Mouse (Mus musculus) c-Kit-negative CD71-positive TER-119-positive erythroid progenitor cells, embryonic 14.5 days (primary cell): ENCODE results near the gene Fkbp11.
"Not testable (repeated sequence)": the region's sequence is repeated elsewhere in the genome, so short reads cannot be mapped to it uniquely, and the experiment has no call there.

Experiments used
- DNase-seq: peaks from one replicate; pipeline ENCODE4 v3.0.0-alpha.2; 2013; ENCODE audit warnings: low read depth, low spot score

Gene Fkbp11

GRCm38 (mm10) chr15:98727443-98728321 lies at the start of gene Fkbp11:
Fkbp11 (minus strand) TSS chr15:98728198.
- DNase-seq, result no peak

GRCm38 (mm10) chr15:98777762-98778161 lies 49.8 kb upstream of the Fkbp11 start, which contains the start of gene Wnt10b:
Wnt10b (minus strand) TSS chr15:98778150.
- no peak for DNase-seq

- DNase-seq, result no peak
Measured at GRCm38 (mm10) chr15:98777005-98777616, 49.1 kb upstream of the Fkbp11 start.

- no peak for DNase-seq
Measured at GRCm38 (mm10) chr15:98776280-98777004, 48.4 kb upstream of the Fkbp11 start.

GRCm38 (mm10) chr15:98775533-98775932 lies 47.5 kb upstream of the Fkbp11 start:
- DNase-seq, result no peak

- DNase-seq, result no peak
Measured at GRCm38 (mm10) chr15:98774096-98774495, 46.1 kb upstream of the Fkbp11 start.

- no peak for DNase-seq
Measured at GRCm38 (mm10) chr15:98772511-98773211, 44.7 kb upstream of the Fkbp11 start.

- DNase-seq, result no peak
Measured at GRCm38 (mm10) chr15:98771813-98772425, 43.9 kb upstream of the Fkbp11 start.

- no peak for DNase-seq
Measured at GRCm38 (mm10) chr15:98768259-98768658, 40.3 kb upstream of the Fkbp11 start.

GRCm38 (mm10) chr15:98765929-98766328 lies 37.9 kb upstream of the Fkbp11 start:
- no peak for DNase-seq

GRCm38 (mm10) chr15:98762670-98763529 lies 34.9 kb upstream of the Fkbp11 start, which contains the start of gene Arf3:
Arf3 (minus strand) TSS chr15:98763214.
- peak; percentile 39 for DNase-seq

- no peak for DNase-seq
Measured at GRCm38 (mm10) chr15:98762201-98762621, 34.2 kb upstream of the Fkbp11 start.

- DNase-seq, result no peak
Measured at GRCm38 (mm10) chr15:98754125-98754524, 26.1 kb upstream of the Fkbp11 start.

- no peak for DNase-seq
Measured at GRCm38 (mm10) chr15:98753021-98753423, 25.0 kb upstream of the Fkbp11 start.

GRCm38 (mm10) chr15:98749093-98749492 lies 21.1 kb upstream of the Fkbp11 start:
- no peak for DNase-seq

- DNase-seq, result no peak
Measured at GRCm38 (mm10) chr15:98747296-98747695, 19.3 kb upstream of the Fkbp11 start.

- no peak for DNase-seq
Measured at GRCm38 (mm10) chr15:98746344-98746965, 18.5 kb upstream of the Fkbp11 start.

- not testable (repeated sequence) for DNase-seq
Measured at GRCm38 (mm10) chr15:98743863-98744262, 15.9 kb upstream of the Fkbp11 start.

GRCm38 (mm10) chr15:98742766-98743428 lies 14.9 kb upstream of the Fkbp11 start:
- no peak for DNase-seq
